Mouse (Mus musculus) heart, embryonic 10.5 days (tissue): ENCODE measurements around the gene Sh2d3c. TPM values are rescaled to one million over a fixed set of nuclear protein-coding genes. Genes with fewer than 3 reads are reported as not detected.

ENCODE experiments used
- DNase-seq: peaks from one replicate; pipeline ENCODE4 v3.0.0-alpha.2; 2017; ENCODE audit warnings: low spot score
- H3K27ac ChIP-seq: fragments of 300-500 bp; sonication (generic); 2 replicates; pipeline ENCODE4 v1.5.1; 2016; ENCODE audit warnings: mild to moderate bottlenecking
- H3K27me3 ChIP-seq: fragments of 300-500 bp; sonication (generic); 2 replicates; pipeline ENCODE4 v1.6.1; 2016; ENCODE audit warnings: mild to moderate bottlenecking; ENCODE audit not compliant: poor library complexity, insufficient read depth, severe bottlenecking
- H3K36me3 ChIP-seq: fragments of 300-500 bp; sonication (generic); 2 replicates; pipeline ENCODE4 v1.6.1; 2016; ENCODE audit warnings: mild to moderate bottlenecking, moderate library complexity
- H3K4me1 ChIP-seq: fragments of 300-500 bp; sonication (generic); 2 replicates; pipeline ENCODE4 v1.6.1; 2016; ENCODE audit warnings: mild to moderate bottlenecking
- H3K4me3 ChIP-seq: fragments of 300-500 bp; sonication (generic); 2 replicates; pipeline ENCODE4 v1.5.1; 2016; ENCODE audit warnings: mild to moderate bottlenecking, moderate library complexity
- H3K9me3 ChIP-seq: fragments of 300-500 bp; sonication (generic); 2 replicates; pipeline ENCODE4 v1.6.1; 2016; ENCODE audit warnings: mild to moderate bottlenecking, moderate library complexity
- WGBS: fragments of 180-500 bp; shearing (Covaris S2); methylation state at CpG from one replicate; pipeline ENCODE4 v1.1.7; 2016; 5-methylcytosine and 5-hydroxymethylcytosine counted together
- polyA plus RNA-seq: library from polyadenylated mRNA; unstranded; fragments of >200 nt; fragmentation: Nextera tagmentation; extraction: Ambion mirVana; gene quantifications from 2 replicates; pipeline ENCODE4 v1.2.1, GENCODE M21; 2016

Sh2d3c gene
- polyA plus RNA-seq, 1 experiment from 2014 or later: 35.4 TPM

DNA sequence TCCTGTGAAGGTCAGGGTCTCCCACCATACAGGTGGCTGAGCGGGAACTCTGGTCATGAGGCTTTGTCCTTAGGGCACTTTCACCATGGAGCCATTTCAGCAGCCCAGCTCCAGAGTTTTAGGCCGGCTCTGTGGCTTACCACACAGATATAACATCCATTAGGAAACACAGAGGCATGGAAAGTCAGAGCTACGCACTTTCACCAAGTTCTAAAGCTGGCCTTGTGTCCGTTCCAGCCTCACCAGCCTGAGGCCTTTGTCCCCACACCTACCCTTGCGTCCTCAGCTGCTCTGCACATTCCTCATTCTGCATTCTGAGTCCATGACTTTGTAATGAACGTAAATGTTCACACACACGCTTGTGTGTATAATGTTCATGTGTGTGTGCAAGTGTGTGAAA lies 15.8 kb upstream of the Sh2d3c start:
- 87% methylated on average over 7 of the region's 7 CpGs for WGBS
- H3K9me3 ChIP-seq: no peaks in the 10 kb centered on the region
- H3K27me3 ChIP-seq: no peaks in the 10 kb centered on the region
- no peak overlapping the region for H3K27ac ChIP-seq
- peaks cover 3% of the 10 kb centered on the region; the same call in 1 of the 2 replicates for H3K4me1 ChIP-seq
- H3K36me3 ChIP-seq: peaks cover 77% of the 10 kb centered on the region
- no peak for DNase-seq
- no peak overlapping the region for H3K4me3 ChIP-seq

DNA sequence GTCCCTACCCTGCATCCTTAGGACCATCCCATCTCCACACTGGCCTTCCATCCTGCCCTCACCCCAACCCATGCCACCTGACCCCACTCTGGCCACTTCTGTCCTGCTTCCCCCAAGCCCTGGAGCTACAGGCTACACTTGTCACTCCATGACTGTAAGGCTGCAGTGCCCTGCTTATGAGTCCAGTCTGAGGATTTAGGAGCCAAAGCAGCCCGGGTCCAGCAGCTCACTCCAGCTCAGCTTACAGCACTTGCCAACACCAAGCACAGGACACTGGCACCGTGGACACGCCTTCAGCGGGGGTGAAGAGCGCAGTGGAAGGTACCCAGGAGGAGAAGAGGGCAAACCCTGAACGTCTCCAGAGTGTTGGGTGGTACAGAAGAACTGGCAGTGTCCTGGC lies 13.9 kb upstream of the Sh2d3c start:
- no peak for DNase-seq
- H3K4me3 ChIP-seq: no peak overlapping the region
- peaks cover 10% of the 10 kb centered on the region for H3K4me1 ChIP-seq
- H3K27me3 ChIP-seq: no peaks in the 10 kb centered on the region
- WGBS: 96% methylated on average over 6 of the region's 6 CpGs
- H3K27ac ChIP-seq: no peak overlapping the region
- H3K36me3 ChIP-seq: peaks cover 90% of the 10 kb centered on the region
- no peaks in the 10 kb centered on the region for H3K9me3 ChIP-seq

DNA sequence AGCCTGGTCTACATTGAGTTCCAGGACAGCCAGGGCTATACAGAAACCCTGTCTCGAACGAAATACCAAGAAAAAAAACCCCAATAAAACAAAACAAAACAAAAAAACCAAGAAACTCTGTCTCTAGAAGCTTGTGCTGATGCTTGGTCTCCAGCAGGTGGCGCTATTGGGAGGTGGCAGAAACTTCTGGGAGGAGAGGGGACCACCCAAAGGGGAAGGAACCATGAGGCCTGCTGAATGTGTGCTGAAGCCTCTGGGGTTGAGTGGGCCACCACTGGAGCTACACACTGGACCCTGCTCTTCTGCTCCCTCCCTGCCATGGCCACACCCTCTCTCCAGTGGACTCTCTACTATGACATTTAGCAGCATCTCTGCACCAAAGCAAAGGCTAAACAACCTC lies 12.2 kb upstream of the Sh2d3c start:
- Histone ChIP-seq H3K4me3 (no peak overlapping the region), H3K9me3 (no peaks in the 10 kb centered on the region), H3K36me3 (peaks cover 76% of the 10 kb centered on the region), H3K27ac (no peak overlapping the region), H3K27me3 (no peaks in the 10 kb centered on the region), H3K4me1 (peaks cover 17% of the 10 kb centered on the region)
- WGBS: 52% methylated on average over 3 of the region's 3 CpGs
- DNase-seq: no peak

DNA sequence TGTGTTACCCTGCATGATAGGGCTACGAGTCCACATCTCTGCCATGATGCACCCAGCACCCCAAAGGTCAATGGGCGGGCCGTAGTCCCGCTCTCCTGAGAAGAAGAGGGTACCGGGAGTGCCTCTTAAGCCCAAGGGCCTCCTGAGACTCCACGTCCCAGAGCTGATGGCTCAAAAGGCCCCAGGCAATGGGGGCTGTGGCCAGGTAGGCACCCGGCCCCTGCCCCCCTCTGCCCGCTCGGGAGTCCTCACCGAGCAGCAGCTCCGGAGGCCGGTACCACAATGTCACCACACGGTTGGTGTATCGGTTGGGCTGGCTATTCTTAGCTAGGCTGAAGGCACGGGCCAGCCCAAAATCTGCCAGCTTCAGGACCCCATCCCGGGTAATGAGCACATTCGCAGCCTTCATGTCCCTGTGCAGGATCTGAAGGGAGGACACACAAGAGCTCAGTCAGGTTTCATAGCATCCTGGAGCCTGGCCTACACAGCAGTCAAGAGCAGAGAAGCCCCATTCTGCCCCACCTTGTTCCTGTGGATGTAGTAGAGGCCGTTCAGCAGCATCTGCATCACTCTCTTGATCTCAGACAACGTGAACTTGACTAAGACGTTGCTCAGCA lies 11.2 kb upstream of the Sh2d3c start:
- peaks cover 66% of the 10 kb centered on the region for H3K36me3 ChIP-seq
- H3K27me3 ChIP-seq: no peaks in the 10 kb centered on the region
- H3K4me1 ChIP-seq: peaks cover 27% of the 10 kb centered on the region
- DNase-seq: no peak
- H3K9me3 ChIP-seq: no peaks in the 10 kb centered on the region
- no peak overlapping the region for H3K4me3 ChIP-seq
- no peak overlapping the region for H3K27ac ChIP-seq
- 93% methylated on average over 20 of the region's 20 CpGs for WGBS

DNA sequence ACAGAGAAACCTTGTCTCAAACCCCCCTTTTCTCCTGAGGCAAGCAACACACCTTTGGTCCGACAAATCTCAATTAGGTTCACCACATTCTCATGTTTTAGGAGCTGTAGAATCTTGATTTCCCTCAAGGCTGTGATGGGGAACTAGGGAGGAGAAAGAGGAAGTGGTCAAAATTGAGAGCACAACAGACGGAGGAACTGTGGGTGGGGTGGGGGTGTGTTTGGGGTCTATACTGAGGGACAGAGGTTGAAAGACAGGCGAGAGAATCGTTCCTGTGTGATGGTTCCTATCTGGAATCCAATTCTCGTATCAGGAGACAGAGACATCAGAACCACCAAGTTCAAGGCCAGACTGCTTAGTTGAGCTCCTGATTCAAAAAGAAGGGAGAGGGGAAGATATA lies 10.4 kb upstream of the Sh2d3c start:
- Histone ChIP-seq H3K4me3 (no peak overlapping the region), H3K36me3 (peaks cover 58% of the 10 kb centered on the region), H3K4me1 (peaks cover 35% of the 10 kb centered on the region), H3K9me3 (no peaks in the 10 kb centered on the region), H3K27ac (no peak overlapping the region), H3K27me3 (no peaks in the 10 kb centered on the region)
- 89% methylated on average over 5 of the region's 5 CpGs for WGBS
- DNase-seq: no peak

DNA sequence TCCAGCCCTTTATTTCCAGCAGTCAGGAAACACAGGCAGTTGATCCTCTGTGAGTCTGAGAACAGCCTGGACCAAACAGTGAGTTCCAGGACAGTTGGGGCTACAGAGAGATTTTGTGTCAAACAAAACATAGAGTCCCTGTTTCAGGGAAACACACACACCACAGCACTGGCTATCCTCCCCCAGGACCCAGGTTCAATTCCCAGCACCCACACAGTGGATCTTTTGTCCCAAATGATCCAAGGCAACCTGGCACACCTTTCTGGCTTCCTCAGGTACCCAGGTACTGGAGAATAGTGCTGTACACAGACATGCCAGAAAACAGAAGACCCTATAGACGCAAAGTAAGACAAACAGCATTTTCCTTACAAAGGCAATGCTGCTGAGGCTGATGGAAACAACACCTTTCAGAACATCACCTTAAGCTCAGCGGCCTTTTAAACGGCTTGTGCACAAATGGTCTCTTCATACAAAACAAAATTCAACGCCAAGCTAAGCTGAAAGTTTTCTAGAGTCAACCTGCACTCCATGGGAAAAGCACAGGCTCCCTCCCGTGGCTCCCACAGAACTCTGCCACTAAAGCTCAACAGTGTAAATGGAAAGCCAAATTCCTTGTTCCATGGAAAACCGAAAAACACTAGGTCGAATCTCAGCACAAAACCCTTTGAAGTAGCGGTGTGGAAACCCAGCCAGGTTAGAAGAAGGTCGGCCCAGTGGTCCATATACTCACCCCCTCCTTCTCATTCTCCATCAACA lies 9.4 kb upstream of the Sh2d3c start:
- Histone ChIP-seq H3K27me3 (no peaks in the 10 kb centered on the region), H3K4me1 (peaks cover 35% of the 10 kb centered on the region), H3K9me3 (no peaks in the 10 kb centered on the region), H3K27ac (peak overlapping the region; percentile 98), H3K4me3 (peak overlapping the region; percentile 97), H3K36me3 (peaks cover 48% of the 10 kb centered on the region)
- 28% methylated on average over 9 of the region's 9 CpGs for WGBS
- no peak for DNase-seq

DNA sequence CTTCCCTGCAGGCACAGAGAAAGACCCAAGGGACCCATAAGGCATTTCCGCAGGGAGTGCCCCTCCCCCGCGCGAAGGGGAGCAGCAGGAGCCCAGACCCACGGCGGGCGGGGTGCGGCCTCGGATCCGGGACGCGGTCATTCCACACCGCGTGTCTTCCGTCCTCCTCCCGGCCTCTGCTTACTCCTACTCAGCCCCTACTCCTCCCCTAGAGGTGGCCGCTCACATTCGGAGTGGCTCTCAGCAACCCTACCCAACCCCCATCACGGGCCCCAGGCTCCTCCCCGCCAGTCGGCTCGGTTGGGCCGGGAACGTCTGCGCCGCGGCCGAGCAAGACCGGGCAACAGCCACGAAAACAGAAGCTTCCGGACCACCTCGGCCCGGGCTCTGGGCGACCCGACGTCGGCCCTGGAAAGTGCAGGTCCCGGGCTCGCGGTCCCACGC lies 8.7 kb upstream of the Sh2d3c start:
- 0% methylated on average over 41 of the region's 41 CpGs for WGBS
- peak; percentile 90 for DNase-seq
- H3K4me1 ChIP-seq: peaks cover 32% of the 10 kb centered on the region
- H3K4me3 ChIP-seq: peak overlapping the region; percentile 97
- H3K36me3 ChIP-seq: peaks cover 41% of the 10 kb centered on the region
- H3K27me3 ChIP-seq: no peaks in the 10 kb centered on the region
- H3K27ac ChIP-seq: peak overlapping the region; percentile 98
- H3K9me3 ChIP-seq: no peaks in the 10 kb centered on the region

DNA sequence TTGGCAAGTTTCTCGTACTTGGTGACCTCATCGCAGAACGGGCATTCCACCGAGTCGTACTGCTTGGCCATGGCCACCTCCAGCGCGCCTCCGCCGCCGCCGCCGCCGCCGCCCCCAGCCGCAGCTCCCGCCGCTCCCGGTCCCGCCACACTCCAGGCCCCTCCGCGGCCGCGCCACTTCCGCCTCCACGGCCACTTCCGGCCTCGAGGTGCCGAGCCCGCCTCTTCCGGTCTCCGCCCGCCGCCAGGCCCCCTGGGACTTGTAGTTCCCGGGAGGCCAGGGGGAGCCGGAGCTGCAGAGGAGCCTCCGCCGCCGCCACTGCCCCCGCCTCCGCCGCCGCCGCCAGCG lies 8.3 kb upstream of the Sh2d3c start:
- peak overlapping the region; percentile 97 for H3K4me3 ChIP-seq
- H3K27me3 ChIP-seq: no peaks in the 10 kb centered on the region
- under 1% methylated on average over 42 of the region's 44 CpGs for WGBS
- H3K27ac ChIP-seq: peak overlapping the region; percentile 98
- H3K4me1 ChIP-seq: peaks cover 33% of the 10 kb centered on the region
- no peaks in the 10 kb centered on the region for H3K9me3 ChIP-seq
- DNase-seq: peak; percentile 96
- H3K36me3 ChIP-seq: peaks cover 37% of the 10 kb centered on the region

DNA sequence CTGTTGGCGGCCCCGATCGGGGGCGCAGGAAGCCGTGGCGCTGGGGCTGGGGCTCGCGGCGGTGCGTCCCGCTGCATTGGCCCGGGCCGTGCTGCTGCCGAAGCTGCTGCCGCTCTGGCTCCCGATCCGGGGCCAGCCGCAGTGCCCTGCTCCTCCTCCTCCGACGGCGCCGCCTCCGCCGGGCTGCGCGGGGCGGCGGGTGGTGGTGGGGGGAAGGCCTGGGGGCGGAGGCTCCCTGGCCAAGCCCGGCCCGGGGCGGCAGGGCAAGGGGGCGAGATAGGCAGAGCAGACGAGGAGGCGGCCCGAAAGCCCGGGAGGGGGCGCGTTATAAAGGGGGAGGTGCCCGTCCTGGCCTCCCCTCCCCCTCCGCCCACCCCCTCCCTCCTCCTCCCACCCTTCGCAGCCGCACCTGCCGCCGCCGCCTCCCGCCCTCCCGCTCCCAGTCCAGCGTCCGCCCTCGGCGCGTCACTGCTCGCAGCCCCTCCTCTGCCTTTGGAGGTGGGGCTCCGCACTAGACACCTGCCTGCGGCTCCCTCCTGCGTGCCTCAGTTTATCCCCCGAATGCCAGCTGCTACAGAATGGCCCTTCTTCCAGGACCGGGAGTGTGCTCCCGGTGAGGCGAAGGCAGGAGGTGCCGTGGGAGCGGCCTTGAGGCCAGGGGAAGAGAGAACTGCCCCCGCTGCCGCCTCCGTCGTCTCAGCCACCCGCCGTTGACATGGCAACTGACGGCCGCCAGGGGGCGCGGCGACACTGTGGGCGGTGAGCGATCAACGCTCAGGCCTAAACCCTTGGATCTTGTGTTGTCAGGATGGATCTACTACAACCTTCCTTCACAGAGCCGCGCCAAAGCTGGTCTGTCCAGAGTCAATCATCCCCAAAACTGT lies 7.7 kb upstream of the Sh2d3c start, which contains the start of gene Cdk9:
TSS of gene Cdk9 (minus strand) at position 143 of the 884 bp plus-strand sequence.
- Histone ChIP-seq H3K36me3 (peaks cover 31% of the 10 kb centered on the region), H3K4me1 (peaks cover 36% of the 10 kb centered on the region), H3K27ac (peak within 1 kb of the TSS; percentile 98), H3K4me3 (peak within 1 kb of the TSS; percentile 97), H3K9me3 (no peaks in the 10 kb centered on the region), H3K27me3 (no peaks in the 10 kb centered on the region)
- DNase-seq: peak; percentile 96
- WGBS: under 1% methylated on average over 61 of the region's 79 CpGs

DNA sequence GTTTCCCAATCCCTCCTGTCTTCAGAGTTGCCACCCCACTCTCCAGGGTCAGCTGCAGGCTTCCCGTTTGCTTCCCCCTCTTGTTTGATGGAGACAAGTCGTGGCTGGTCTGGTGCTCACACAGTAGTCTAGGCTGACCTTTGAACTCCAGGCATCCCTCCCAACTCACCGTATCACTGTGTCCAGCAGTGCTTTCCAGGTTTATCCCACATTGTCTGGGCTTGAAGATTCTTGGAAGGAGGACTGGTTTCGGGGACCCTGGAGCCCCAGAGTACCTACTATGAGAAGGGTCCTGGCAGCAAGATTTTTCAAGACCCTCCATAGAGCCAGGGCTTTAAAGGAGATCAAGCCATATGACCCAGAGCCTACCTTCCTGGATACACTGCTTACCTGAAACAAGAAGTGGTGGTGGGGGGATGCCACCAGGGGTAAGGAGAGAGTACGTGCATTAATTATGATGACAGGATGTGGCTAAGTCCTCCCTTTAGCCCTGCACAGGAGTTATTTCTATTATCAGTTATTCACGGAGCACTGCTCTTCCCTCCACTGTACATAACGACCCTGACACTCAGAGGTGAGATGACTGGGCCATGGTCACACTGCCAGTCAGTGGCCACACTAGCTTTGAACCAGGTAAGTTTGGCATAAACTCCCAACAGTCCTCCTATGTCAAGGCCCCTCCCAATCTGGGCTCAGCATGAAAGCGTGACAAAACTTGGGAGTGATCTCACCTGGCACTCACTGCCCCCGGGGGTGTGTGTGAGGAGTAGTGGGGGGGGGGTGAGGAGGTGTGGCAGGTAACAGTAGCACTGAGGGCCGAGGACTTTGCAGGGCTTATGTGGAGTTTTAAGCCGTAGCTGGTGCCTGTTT lies 6.5 kb upstream of the Sh2d3c start:
- Histone ChIP-seq H3K4me1 (peaks cover 41% of the 10 kb centered on the region), H3K27ac (peak overlapping the region; percentile 98), H3K9me3 (no peaks in the 10 kb centered on the region), H3K4me3 (peak overlapping the region; percentile 97), H3K27me3 (no peaks in the 10 kb centered on the region), H3K36me3 (peaks cover 20% of the 10 kb centered on the region)
- DNase-seq: no peak
- 44% methylated on average over 11 of the region's 11 CpGs for WGBS

DNA sequence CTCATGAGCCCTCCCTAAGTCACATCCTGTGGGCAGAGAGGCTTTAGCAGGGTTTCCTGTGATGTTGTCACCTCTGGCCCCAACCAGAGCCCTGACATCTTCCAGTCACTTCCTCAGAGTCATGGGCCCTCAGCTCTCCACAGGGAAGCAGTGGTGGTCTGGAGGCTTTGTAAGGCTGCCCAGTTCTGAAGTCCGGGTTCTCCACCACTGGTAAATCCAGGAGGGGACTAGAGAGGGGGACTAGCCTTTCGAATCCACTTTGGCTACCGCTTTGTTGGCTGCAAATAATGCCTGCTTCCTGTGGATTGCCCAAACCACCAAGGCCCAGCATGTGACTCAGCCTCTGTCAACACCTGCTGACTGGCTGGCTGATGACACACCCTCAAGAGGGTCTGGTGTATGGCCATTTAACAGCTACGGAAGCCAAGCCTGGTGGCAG lies 5.8 kb upstream of the Sh2d3c start:
- no peak for DNase-seq
- H3K4me3 ChIP-seq: peak overlapping the region; percentile 27
- no peaks in the 10 kb centered on the region for H3K27me3 ChIP-seq
- peak overlapping the region; percentile 98 for H3K27ac ChIP-seq
- no peaks in the 10 kb centered on the region for H3K9me3 ChIP-seq
- H3K36me3 ChIP-seq: peaks cover 13% of the 10 kb centered on the region
- WGBS: 29% methylated on average over 4 of the region's 4 CpGs
- H3K4me1 ChIP-seq: peaks cover 41% of the 10 kb centered on the region

DNA sequence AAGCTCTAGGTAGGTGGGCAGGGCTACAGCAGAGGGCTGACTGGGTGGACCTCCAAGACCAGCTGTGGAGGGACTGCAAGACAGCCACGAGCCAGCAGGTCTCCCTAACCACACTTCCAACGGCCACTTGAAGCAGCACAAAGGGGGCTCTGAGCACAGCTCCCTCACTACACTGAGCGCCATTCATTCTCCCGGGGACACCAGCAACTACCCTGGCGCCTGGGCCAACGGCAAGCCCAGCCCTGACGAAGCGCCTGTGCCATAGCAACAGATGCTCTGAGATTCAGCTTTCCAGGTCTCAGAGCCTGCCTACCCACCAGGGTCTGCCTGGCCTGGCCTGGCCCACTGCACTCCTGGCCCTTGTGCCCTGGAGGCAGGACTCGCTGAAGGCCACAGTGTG lies 2.1 kb upstream of the Sh2d3c start:
- Histone ChIP-seq H3K4me3 (no peak overlapping the region), H3K36me3 (no peaks in the 10 kb centered on the region), H3K4me1 (peaks cover 44% of the 10 kb centered on the region), H3K27me3 (no peaks in the 10 kb centered on the region), H3K9me3 (no peaks in the 10 kb centered on the region), H3K27ac (peak overlapping the region; percentile 52; the same call in 1 of the 2 replicates)
- no peak for DNase-seq
- 62% methylated on average over 9 of the region's 9 CpGs for WGBS
